Mouse (Mus musculus): ENCODE measurements around the gene Matn3.
"Not testable (repeated sequence)": the region's sequence is repeated elsewhere in the genome, so short reads cannot be mapped to it uniquely, and the experiment has no call there.

The Matn3 gene

GRCm38 (mm10) chr12:8936210-8936609 is 11.5 kb upstream of the Matn3 start:
- not testable (repeated sequence) for DNase-seq (ENCODE audit: low read depth)

- no peak for DNase-seq (ENCODE audit: low read depth)
Measured at GRCm38 (mm10) chr12:8939490-8939889, 8.2 kb upstream of the Matn3 start.

GRCm38 (mm10) chr12:8940011-8941005 is 7.4 kb upstream of the Matn3 start:
- no peak for DNase-seq (ENCODE audit: low read depth)

- no peak for DNase-seq (ENCODE audit: low read depth)
Measured at GRCm38 (mm10) chr12:8941131-8941615, 6.6 kb upstream of the Matn3 start.

GRCm38 (mm10) chr12:8941699-8942392 is 5.9 kb upstream of the Matn3 start:
- DNase-seq (ENCODE audit: low read depth), result no peak

GRCm38 (mm10) chr12:8947163-8947562 is 566 bp upstream of the Matn3 start:
- no peak for DNase-seq (ENCODE audit: low read depth)

GRCm38 (mm10) chr12:8953136-8953535 is 5.4 kb downstream of the Matn3 start:
- no peak for DNase-seq (ENCODE audit: low read depth)

GRCm38 (mm10) chr12:8954161-8954561 is 6.4 kb downstream of the Matn3 start:
- DNase-seq (ENCODE audit: low read depth), result no peak

- DNase-seq (ENCODE audit: low read depth), result no peak
Measured at GRCm38 (mm10) chr12:8961607-8962316, 14.0 kb downstream of the Matn3 start.

- DNase-seq (ENCODE audit: low read depth), result no peak
Measured at GRCm38 (mm10) chr12:8969828-8970227, 22.1 kb downstream of the Matn3 start.

- DNase-seq (ENCODE audit: low read depth), result peak; percentile 40
Measured at GRCm38 (mm10) chr12:8973820-8974465, 26.2 kb downstream of the Matn3 start, which contains the start of gene Wdr35. TSS of gene Wdr35 (plus strand) at chr12:8973892.

- DNase-seq (ENCODE audit: low read depth), result no peak
Measured at GRCm38 (mm10) chr12:8975076-8975475, 27.3 kb downstream of the Matn3 start.

GRCm38 (mm10) chr12:8993231-8993630 is 45.5 kb downstream of the Matn3 start:
- no peak for DNase-seq (ENCODE audit: low read depth)

GRCm38 (mm10) chr12:8998318-8998717 is 50.6 kb downstream of the Matn3 start:
- no peak for DNase-seq (ENCODE audit: low read depth)

- peak; percentile 47 for DNase-seq (ENCODE audit: low read depth)
Measured at GRCm38 (mm10) chr12:9002038-9002648, 54.4 kb downstream of the Matn3 start.

- no peak for DNase-seq (ENCODE audit: low read depth)
Measured at GRCm38 (mm10) chr12:9007146-9007545, 59.4 kb downstream of the Matn3 start.

GRCm38 (mm10) chr12:9007811-9008210 is 60.1 kb downstream of the Matn3 start:
- DNase-seq (ENCODE audit: low read depth), result no peak

- DNase-seq (ENCODE audit: low read depth), result no peak
Measured at GRCm38 (mm10) chr12:9010311-9010710, 62.6 kb downstream of the Matn3 start.

- no peak for DNase-seq (ENCODE audit: low read depth)
Measured at GRCm38 (mm10) chr12:9016376-9016775, 68.6 kb downstream of the Matn3 start.

- DNase-seq (ENCODE audit: low read depth), result no peak
Measured at GRCm38 (mm10) chr12:9020431-9020830, 72.7 kb downstream of the Matn3 start.

- no peak for DNase-seq (ENCODE audit: low read depth)
Measured at GRCm38 (mm10) chr12:9020986-9021385, 73.3 kb downstream of the Matn3 start.

Measured in c-Kit-positive CD71-negative TER-119-negative erythroid progenitor cells, embryonic 14.5 days (primary cell).